Comparison of ENCODE assay signal across 9 mouse cellular contexts in genomic region chr17:88629931-88630553, GRCm38 (mm10). TPM values are rescaled to one million over a fixed set of nuclear protein-coding genes. Genes with fewer than 3 reads are reported as not detected.
DNase-seq lines count a peak whose midpoint lies in the region; ATAC-seq and TF ChIP-seq lines count a peak whose summit lies in the region.
"Had no signal": no experiment of that assay in that cellular context is flagged by ENCODE, and none has a peak within 500 bp of the region (broad histone marks: within the 10 kb centered on the region; RNA-seq: fewer than 3 reads in every experiment).

No protein-coding gene starts in this region.

- H3K4me2 ChIP-seq in hindbrain, embryonic 14.5 days (replicated peaks) = no peak overlapping the region
- H3K4me2 ChIP-seq in liver, embryonic 12.5 days = peak overlapping the region; percentile 31
- H3K4me2 ChIP-seq in neural tube, embryonic 13.5 days = 0 out of 2 replicates have a peak overlapping the region, but pooled peaks have one; percentile 9

- no peak for DNase-seq in left cerebral cortex, adult 2 months (ENCODE audit: extremely low spot score in 1 of 2, low spot score in 2 of 2)
- no peak for DNase-seq in left cerebral cortex, adult 11 months (ENCODE audit: low spot score)
- DNase-seq in gastrocnemius, adult 18-20 months (ENCODE audit: low spot score) = peak; percentile 57
- DNase-seq in hindbrain, embryonic 14.5 days (ENCODE audit: low spot score) = no peak
- no peak for DNase-seq in layer of hippocampus, postnatal 36 days
- no peak for DNase-seq in left cerebral cortex, adult 9 months (ENCODE audit: low spot score in 2 of 2)

- no peak overlapping the region for H3K9ac ChIP-seq in hindbrain, embryonic 14.5 days
- no peak overlapping the region for H3K9ac ChIP-seq in liver, embryonic 12.5 days
- peak overlapping the region; percentile 22; the same call in 1 of the 2 replicates for H3K9ac ChIP-seq in neural tube, embryonic 13.5 days

- H3K4me3 ChIP-seq in left cerebral cortex, adult 2 months = no peak overlapping the region
- H3K4me3 ChIP-seq in hindbrain, embryonic 14.5 days (replicated peaks; ENCODE audit: low read length) = no peak overlapping the region
- no peak overlapping the region for H3K4me3 ChIP-seq in liver, embryonic 12.5 days
- no peak overlapping the region for H3K4me3 ChIP-seq in neural tube, embryonic 13.5 days

- H3K27ac ChIP-seq in left cerebral cortex, adult 2 months = peak overlapping the region; percentile 59
- H3K27ac ChIP-seq in hindbrain, embryonic 14.5 days = peak overlapping the region; percentile 80
- peak overlapping the region; percentile 65 for H3K27ac ChIP-seq in liver, embryonic 12.5 days
- H3K27ac ChIP-seq in neural tube, embryonic 13.5 days (replicated peaks) = peak overlapping the region; percentile 87

- TF ChIP-seq CTCF in left cerebral cortex, adult 2 months (IDR thresholded peaks at IDR 0.05) = peak; percentile 15

- intact Hi-C loops in left cerebral cortex, adult 2 months (cut with DNase I) = no loop called here

- H3K9me3 ChIP-seq in hindbrain, embryonic 14.5 days (ENCODE audit: control insufficient read depth, low read length) = no peaks in the 10 kb centered on the region
- no peaks in the 10 kb centered on the region for H3K9me3 ChIP-seq in liver, embryonic 12.5 days (replicated peaks)
- no peaks in the 10 kb centered on the region for H3K9me3 ChIP-seq in neural tube, embryonic 13.5 days
- H3K9me3 ChIP-seq: G1E had no signal

- peak; percentile 72 for ATAC-seq in hindbrain, embryonic 14.5 days (ENCODE audit: low FRiP score)
- ATAC-seq in liver, embryonic 12.5 days = no peak
- ATAC-seq in neural tube, embryonic 13.5 days (ENCODE audit: low read depth) = peak; percentile 62

- 12% methylated on average over 11 of the region's 11 CpGs for WGBS in hindbrain, embryonic 14.5 days
- 53% methylated on average over 11 of the region's 11 CpGs for WGBS in liver, embryonic 12.5 days (ENCODE audit: insufficient replicate concordance)
- WGBS in neural tube, embryonic 13.5 days = 22% methylated on average over 11 of the region's 11 CpGs

- H3K27me3 ChIP-seq in hindbrain, embryonic 14.5 days (ENCODE audit: control insufficient read depth, insufficient read depth, low read length) = no peaks in the 10 kb centered on the region
- no peaks in the 10 kb centered on the region for H3K27me3 ChIP-seq in liver, embryonic 12.5 days (replicated peaks)
- H3K27me3 ChIP-seq in neural tube, embryonic 13.5 days = no peaks in the 10 kb centered on the region

- H3K4me1 ChIP-seq in hindbrain, embryonic 14.5 days (replicated peaks; ENCODE audit: control insufficient read depth, insufficient read depth, low read length) = peaks cover 7% of the 10 kb centered on the region; the same call in 1 of the 2 replicates
- H3K4me1 ChIP-seq in liver, embryonic 12.5 days = peaks cover 24% of the 10 kb centered on the region; the same call in 1 of the 2 replicates
- peaks cover 46% of the 10 kb centered on the region for H3K4me1 ChIP-seq in neural tube, embryonic 13.5 days (replicated peaks)

- H3K36me3 ChIP-seq in hindbrain, embryonic 14.5 days (replicated peaks; ENCODE audit: control insufficient read depth, insufficient read depth) = no peaks in the 10 kb centered on the region
- H3K36me3 ChIP-seq in liver, embryonic 12.5 days = no peaks in the 10 kb centered on the region
- no peaks in the 10 kb centered on the region for H3K36me3 ChIP-seq in neural tube, embryonic 13.5 days
- H3K36me3 ChIP-seq: G1E had no signal

RNA-seq across cellular contexts. Expression of gene Ston1, which starts 32.6 kb away (rescaled TPM):
- total RNA-seq in left cerebral cortex, adult 2 months (2021) = 1 to 10 TPM; 6.1 to 7.4 TPM
- total RNA-seq in gastrocnemius, adult 18-20 months (2021) = 1 to 10 TPM; 5.1 to 6.2 TPM
- polyA plus RNA-seq in hindbrain, embryonic 14.5 days (2014; fragmentation: Nextera tagmentation; extraction: Ambion mirVana) = 2.3 and 3.4 TPM in 2 replicates
- 1.4 TPM in 2 replicates for polyA plus RNA-seq in liver, embryonic 12.5 days (2016; fragmentation: Nextera tagmentation; extraction: Ambion mirVana)
- 2.7 and 3.5 TPM in 2 replicates for polyA plus RNA-seq in neural tube, embryonic 13.5 days (2015; fragmentation: Nextera tagmentation; extraction: Ambion mirVana)
- 10 to 100 TPM in 1 of 2 experiments, 1 to 10 TPM in 1; 8.8 to 11.0 TPM for total RNA-seq in layer of hippocampus, postnatal 36 days (2021)

RNA-seq across cellular contexts. Expression of gene Gtf2a1l, which starts 38.4 kb away (rescaled TPM):
- total RNA-seq in left cerebral cortex, adult 2 months (2021) = under 1 TPM; 0.28 to 0.32 TPM
- not detected for total RNA-seq in gastrocnemius, adult 18-20 months (2021)
- 0.27 and 0.30 TPM in 2 replicates for polyA plus RNA-seq in hindbrain, embryonic 14.5 days (2014; fragmentation: Nextera tagmentation; extraction: Ambion mirVana)
- not detected in 2 replicates for polyA plus RNA-seq in liver, embryonic 12.5 days (2016; fragmentation: Nextera tagmentation; extraction: Ambion mirVana)
- polyA plus RNA-seq in neural tube, embryonic 13.5 days (2015; fragmentation: Nextera tagmentation; extraction: Ambion mirVana) = 0.56 TPM in 1 of 2 replicates, not detected in the other
- not detected for total RNA-seq in layer of hippocampus, postnatal 36 days (2021)
- total RNA-seq: G1E had no signal
- polyA plus RNA-seq: G1E had no signal
